Mouse (Mus musculus): ENCODE results near the gene Timp1. TPM values are rescaled to one million over a fixed set of nuclear protein-coding genes. Genes with fewer than 3 reads are reported as not detected.

Gene Timp1
- 33.6 and 34.7 TPM in 2 replicates for polyA plus RNA-seq (2014; fragmentation: Nextera tagmentation; extraction: Ambion mirVana)

GRCm38 (mm10) chrX:20869962-20870513 is at the start of gene Timp1:
Gene Timp1 (plus strand): TSS chrX:20870166.
- Histone ChIP-seq H3K4me2 (peak within 1 kb of the TSS; percentile 62), H3K4me3 (ENCODE audit: low read depth, low read length) (peak within 1 kb of the TSS; percentile 42), H3K27me3 (ENCODE audit: control insufficient read depth, insufficient read depth, low read length) (no peaks in the 10 kb centered on the region), H3K9me3 (replicated peaks; ENCODE audit: control insufficient read depth, low read length) (no peaks in the 10 kb centered on the region), H3K4me1 (ENCODE audit: control insufficient read depth, insufficient read depth, low read length) (no peaks in the 10 kb centered on the region), H3K27ac (ENCODE audit: low read depth, low read length) (no peak within 1 kb of the TSS), H3K36me3 (ENCODE audit: control insufficient read depth, insufficient read depth, low read length) (no peaks in the 10 kb centered on the region), H3K9ac (ENCODE audit: low read depth, low read length) (peak within 1 kb of the TSS; percentile 63; the same call in 1 of the 2 replicates)
- WGBS (ENCODE audit: insufficient replicate concordance): 18% methylated on average over 16 of the region's 18 CpGs
- peak; percentile 71 for ATAC-seq (replicated peaks; ENCODE audit: insufficient number of reproducible peaks, low FRiP score, low TSS enrichment)

GRCm38 (mm10) chrX:20828934-20829333 is 41.0 kb upstream of the Timp1 start:
- no peak overlapping the region for H3K4me2 ChIP-seq
- no peak; the same call in 1 of the 2 replicates for ATAC-seq (replicated peaks; ENCODE audit: insufficient number of reproducible peaks, low FRiP score, low TSS enrichment)
- no peak overlapping the region for H3K27ac ChIP-seq (ENCODE audit: low read depth, low read length)

GRCm38 (mm10) chrX:20847232-20847631 is 22.7 kb upstream of the Timp1 start:
- Histone ChIP-seq H3K4me3 (ENCODE audit: low read depth, low read length) (no peak overlapping the region), H3K4me1 (ENCODE audit: control insufficient read depth, insufficient read depth, low read length) (peaks cover 3% of the 10 kb centered on the region; the same call in 1 of the 2 replicates), H3K36me3 (ENCODE audit: control insufficient read depth, insufficient read depth, low read length) (peaks cover 3% of the 10 kb centered on the region; the same call in 1 of the 2 replicates), H3K9me3 (replicated peaks; ENCODE audit: control insufficient read depth, low read length) (no peaks in the 10 kb centered on the region), H3K27ac (ENCODE audit: low read depth, low read length) (no peak overlapping the region), H3K27me3 (ENCODE audit: control insufficient read depth, insufficient read depth, low read length) (no peaks in the 10 kb centered on the region), H3K9ac (ENCODE audit: low read depth, low read length) (no peak overlapping the region), H3K4me2 (no peak overlapping the region)
- no peak for ATAC-seq (replicated peaks; ENCODE audit: insufficient number of reproducible peaks, low FRiP score, low TSS enrichment)
- 84% methylated on average over 3 of the region's 3 CpGs for WGBS (ENCODE audit: insufficient replicate concordance)

More at GRCm38 (mm10) chrX:20828934-20829333, 41.0 kb upstream of the Timp1 start:
- Histone ChIP-seq H3K36me3 (ENCODE audit: control insufficient read depth, insufficient read depth, low read length) (no peaks in the 10 kb centered on the region), H3K4me1 (ENCODE audit: control insufficient read depth, insufficient read depth, low read length) (no peaks in the 10 kb centered on the region), H3K4me3 (ENCODE audit: low read depth, low read length) (no peak overlapping the region), H3K27me3 (ENCODE audit: control insufficient read depth, insufficient read depth, low read length) (no peaks in the 10 kb centered on the region), H3K9ac (ENCODE audit: low read depth, low read length) (no peak overlapping the region), H3K9me3 (replicated peaks; ENCODE audit: control insufficient read depth, low read length) (no peaks in the 10 kb centered on the region)
- 19% methylated on average over 5 of the region's 5 CpGs for WGBS (ENCODE audit: insufficient replicate concordance)

- Histone ChIP-seq H3K9me3 (replicated peaks; ENCODE audit: control insufficient read depth, low read length) (no peaks in the 10 kb centered on the region), H3K27ac (ENCODE audit: low read depth, low read length) (peak overlapping the region; percentile 22; the same call in 1 of the 2 replicates), H3K4me3 (ENCODE audit: low read depth, low read length) (0 out of 2 replicates have a peak overlapping the region, but pooled peaks have one; percentile 66), H3K4me2 (peak overlapping the region; percentile 53), H3K27me3 (ENCODE audit: control insufficient read depth, insufficient read depth, low read length) (no peaks in the 10 kb centered on the region), H3K36me3 (ENCODE audit: control insufficient read depth, insufficient read depth, low read length) (peaks cover 3% of the 10 kb centered on the region; the same call in 1 of the 2 replicates), H3K4me1 (ENCODE audit: control insufficient read depth, insufficient read depth, low read length) (peaks cover 3% of the 10 kb centered on the region; the same call in 1 of the 2 replicates), H3K9ac (ENCODE audit: low read depth, low read length) (no peak overlapping the region)
- no peak for ATAC-seq (replicated peaks; ENCODE audit: insufficient number of reproducible peaks, low FRiP score, low TSS enrichment)
- WGBS (ENCODE audit: insufficient replicate concordance): 9% methylated on average over 2 of the region's 2 CpGs
Measured at GRCm38 (mm10) chrX:20847816-20848215, 22.1 kb upstream of the Timp1 start.

GRCm38 (mm10) chrX:20848256-20848984 is 21.5 kb upstream of the Timp1 start:
- H3K4me3 ChIP-seq (ENCODE audit: low read depth, low read length): peak overlapping the region; percentile 66
- H3K27ac ChIP-seq (ENCODE audit: low read depth, low read length): peak overlapping the region; percentile 35; the same call in 1 of the 2 replicates
- no peaks in the 10 kb centered on the region for H3K27me3 ChIP-seq (ENCODE audit: control insufficient read depth, insufficient read depth, low read length)
- H3K9me3 ChIP-seq (replicated peaks; ENCODE audit: control insufficient read depth, low read length): no peaks in the 10 kb centered on the region
- H3K4me2 ChIP-seq: peak overlapping the region; percentile 67
- peak; percentile 94 for ATAC-seq (replicated peaks; ENCODE audit: insufficient number of reproducible peaks, low FRiP score, low TSS enrichment)
- H3K36me3 ChIP-seq (ENCODE audit: control insufficient read depth, insufficient read depth, low read length): peaks cover 4% of the 10 kb centered on the region; the same call in 1 of the 2 replicates
- peaks cover 3% of the 10 kb centered on the region; the same call in 1 of the 2 replicates for H3K4me1 ChIP-seq (ENCODE audit: control insufficient read depth, insufficient read depth, low read length)
- peak overlapping the region; percentile 82 for H3K9ac ChIP-seq (ENCODE audit: low read depth, low read length)
- WGBS (ENCODE audit: insufficient replicate concordance): 17% methylated on average over 42 of the region's 42 CpGs

GRCm38 (mm10) chrX:20853794-20854193 is 16.2 kb upstream of the Timp1 start:
- Histone ChIP-seq H3K9me3 (replicated peaks; ENCODE audit: control insufficient read depth, low read length) (no peaks in the 10 kb centered on the region), H3K36me3 (ENCODE audit: control insufficient read depth, insufficient read depth, low read length) (peaks cover 5% of the 10 kb centered on the region; the same call in 1 of the 2 replicates), H3K9ac (ENCODE audit: low read depth, low read length) (no peak overlapping the region), H3K27me3 (ENCODE audit: control insufficient read depth, insufficient read depth, low read length) (no peaks in the 10 kb centered on the region), H3K4me1 (ENCODE audit: control insufficient read depth, insufficient read depth, low read length) (peaks cover 3% of the 10 kb centered on the region; the same call in 1 of the 2 replicates), H3K4me3 (ENCODE audit: low read depth, low read length) (no peak overlapping the region), H3K27ac (ENCODE audit: low read depth, low read length) (no peak overlapping the region), H3K4me2 (no peak overlapping the region)
- ATAC-seq (replicated peaks; ENCODE audit: insufficient number of reproducible peaks, low FRiP score, low TSS enrichment): no peak
- 91% methylated on average over 7 of the region's 7 CpGs for WGBS (ENCODE audit: insufficient replicate concordance)

- H3K9ac ChIP-seq (ENCODE audit: low read depth, low read length): no peak overlapping the region
- H3K4me2 ChIP-seq: no peak overlapping the region
- 38% methylated on average over 5 of the region's 5 CpGs for WGBS (ENCODE audit: insufficient replicate concordance)
- ATAC-seq (replicated peaks; ENCODE audit: insufficient number of reproducible peaks, low FRiP score, low TSS enrichment): peak; percentile 42; the same call in 1 of the 2 replicates
- no peak overlapping the region for H3K4me3 ChIP-seq (ENCODE audit: low read depth, low read length)
- H3K27ac ChIP-seq (ENCODE audit: low read depth, low read length): no peak overlapping the region
- H3K9me3 ChIP-seq (replicated peaks; ENCODE audit: control insufficient read depth, low read length): no peaks in the 10 kb centered on the region
- no peaks in the 10 kb centered on the region for H3K27me3 ChIP-seq (ENCODE audit: control insufficient read depth, insufficient read depth, low read length)
- peaks cover 7% of the 10 kb centered on the region for H3K4me1 ChIP-seq (ENCODE audit: control insufficient read depth, insufficient read depth, low read length)
- H3K36me3 ChIP-seq (ENCODE audit: control insufficient read depth, insufficient read depth, low read length): no peaks in the 10 kb centered on the region; the same call in 1 of the 2 replicates
Measured at GRCm38 (mm10) chrX:20861453-20862104, 8.4 kb upstream of the Timp1 start.
